Mouse (Mus musculus) layer of hippocampus, postnatal 10 days (tissue): Measurements from ENCODE around the gene Mvb12a. TPM values are rescaled to one million over a fixed set of nuclear protein-coding genes. Genes with fewer than 3 reads are reported as not detected.
A peak's percentile ranks its signal among the peaks of the same experiment; 100 is the strongest.

Source experiments
- DNase-seq, 2 experiments: peaks; one replicate each; pipeline ENCODE4 v3.0.0; 2021; ENCODE audit warnings: low spot score in 2 of 2
- long read RNA-seq: library from polyadenylated mRNA; stranded (forward); transcript quantifications from one replicate; pipeline ENCODE4 v2.0.0, GENCODE M21; 2023
- total RNA-seq, 2 experiments: library from RNA; stranded (reverse); gene quantifications; 2 replicates each; pipeline ENCODE4 v1.2.3; 2021

The Mvb12a gene
- total RNA-seq, result 10 to 100 TPM; 36.9 to 40.7 TPM
- long read RNA-seq, transcript Mvb12a-201 (9 exons, 1,062 nt), result major isoform, 27 of 36 reads
- long read RNA-seq, partial matches to known transcripts, result 3 of 36 reads
- long read RNA-seq, other reads (novel, unspliced or antisense), result 5 of 36 reads

DNA sequence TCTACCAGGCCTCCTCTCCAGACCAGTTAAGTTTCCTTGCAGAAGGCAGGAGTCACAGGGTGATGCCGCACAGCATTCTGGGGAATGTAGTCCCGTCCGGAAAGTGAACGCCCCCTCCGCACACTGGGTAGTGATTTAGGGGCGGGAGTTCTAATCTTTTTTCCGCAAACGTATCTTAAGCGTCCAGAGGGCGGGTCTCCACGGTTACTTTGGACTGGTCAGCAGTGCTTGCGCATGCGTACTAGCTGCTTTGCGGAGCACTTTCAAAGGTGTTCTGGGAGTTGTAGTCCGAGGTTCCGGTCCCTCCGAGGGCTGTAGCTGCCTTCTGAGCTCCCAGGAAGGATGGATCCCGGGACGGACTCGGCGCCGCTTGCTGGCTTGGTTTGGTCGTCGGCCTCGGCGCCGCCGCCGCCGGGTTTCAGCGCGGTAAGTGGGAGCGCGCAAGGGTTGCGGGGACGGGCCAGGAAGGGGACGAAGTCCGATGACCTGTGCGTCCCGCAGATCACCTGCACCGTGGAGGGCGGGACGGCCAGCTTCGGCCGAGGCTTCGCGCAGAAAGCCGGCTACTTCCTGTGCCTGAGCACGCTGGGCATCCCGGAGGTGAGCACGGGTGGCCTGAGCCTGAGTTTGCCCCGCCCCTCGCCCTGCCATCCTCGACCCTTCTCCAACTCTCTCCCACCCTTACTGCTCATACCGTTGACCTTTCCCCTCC is at the start of gene Mvb12a:
Gene Mvb12a (plus strand): TSS at position 291 of the 712 bp plus-strand sequence.
- peak; percentile 93 to 94 for DNase-seq

- peak; percentile 86 to 87 for DNase-seq
Measured at GRCm38 (mm10) chr8:71495039-71495438, 47.7 kb upstream of the Mvb12a start.

DNA sequence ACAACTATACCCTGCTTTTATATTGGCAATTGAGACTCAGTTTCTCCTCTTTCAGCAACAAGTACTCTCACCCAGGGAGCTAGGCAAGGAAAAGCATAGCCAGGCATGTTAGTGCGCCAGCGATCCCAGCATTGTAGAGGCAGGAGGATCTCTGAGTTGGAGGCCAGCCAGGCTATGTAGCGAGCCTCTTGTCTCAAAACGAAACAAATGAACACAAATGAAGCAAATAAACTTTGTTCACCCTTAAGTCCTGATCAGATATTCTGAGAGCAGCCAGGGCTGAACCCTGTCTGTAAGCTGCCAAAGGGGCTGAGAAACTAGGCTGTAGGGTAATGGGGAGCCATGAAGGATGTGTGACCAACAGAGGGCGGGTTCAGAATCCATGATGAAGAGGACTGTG is 46.9 kb upstream of the Mvb12a start:
- no peak for DNase-seq

GRCm38 (mm10) chr8:71496481-71496880 is 46.2 kb upstream of the Mvb12a start:
- peak; percentile 57 to 66 for DNase-seq

DNA sequence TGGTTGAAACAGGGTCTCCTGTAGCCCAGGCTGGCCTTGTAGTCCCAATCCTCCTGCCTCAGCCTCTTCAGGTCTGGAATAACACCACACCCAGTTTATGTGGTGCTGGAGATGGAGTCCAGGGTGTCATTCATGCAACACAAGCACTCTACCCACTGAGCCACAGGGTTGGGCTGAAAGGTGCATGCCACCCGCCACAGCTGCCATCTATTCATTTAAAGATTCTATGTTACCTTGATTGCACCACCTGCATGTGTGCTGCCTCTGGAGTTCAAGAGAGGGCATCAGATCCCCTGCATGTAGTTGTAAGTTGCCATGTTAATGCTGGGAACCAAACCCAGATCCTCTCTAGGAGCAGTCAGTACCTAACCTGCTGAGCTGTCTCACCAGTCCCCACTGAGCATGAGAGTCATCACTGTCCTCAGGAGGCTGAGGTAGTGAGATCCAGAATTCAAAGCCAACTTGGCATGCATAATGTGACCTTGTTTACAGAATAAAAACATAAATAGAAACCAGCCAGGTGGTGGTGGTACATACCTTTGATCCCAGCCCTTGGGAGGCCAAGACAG is 45.6 kb upstream of the Mvb12a start:
- DNase-seq, result no peak

GRCm38 (mm10) chr8:71497881-71498501 is 44.7 kb upstream of the Mvb12a start:
- no peak for DNase-seq

GRCm38 (mm10) chr8:71498816-71499690 is 43.7 kb upstream of the Mvb12a start:
- no peak for DNase-seq

- DNase-seq, result no peak
Measured at GRCm38 (mm10) chr8:71504349-71504748, 38.4 kb upstream of the Mvb12a start.

DNA sequence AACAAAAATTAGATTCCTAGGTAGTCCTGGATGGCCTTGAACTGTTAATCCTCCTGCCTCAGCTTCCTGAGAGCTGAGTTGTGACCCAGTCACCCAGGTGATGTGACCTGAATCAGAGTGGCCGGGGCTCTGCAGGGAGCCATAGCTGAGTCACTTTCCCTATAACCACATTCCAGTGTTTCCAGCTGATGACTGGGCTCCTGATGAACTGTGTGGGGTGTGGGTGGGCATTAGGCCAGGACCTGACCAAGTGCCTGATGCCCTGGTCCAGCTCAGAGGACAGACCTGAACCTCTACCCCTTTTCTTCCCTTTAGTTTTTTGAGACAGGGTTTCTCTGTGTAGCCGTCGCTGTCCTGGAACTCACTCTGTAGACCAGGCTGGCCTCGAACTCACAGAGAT is 37.4 kb upstream of the Mvb12a start:
- DNase-seq, result no peak

- no peak for DNase-seq
Measured at GRCm38 (mm10) chr8:71505979-71506378, 36.7 kb upstream of the Mvb12a start.

DNA sequence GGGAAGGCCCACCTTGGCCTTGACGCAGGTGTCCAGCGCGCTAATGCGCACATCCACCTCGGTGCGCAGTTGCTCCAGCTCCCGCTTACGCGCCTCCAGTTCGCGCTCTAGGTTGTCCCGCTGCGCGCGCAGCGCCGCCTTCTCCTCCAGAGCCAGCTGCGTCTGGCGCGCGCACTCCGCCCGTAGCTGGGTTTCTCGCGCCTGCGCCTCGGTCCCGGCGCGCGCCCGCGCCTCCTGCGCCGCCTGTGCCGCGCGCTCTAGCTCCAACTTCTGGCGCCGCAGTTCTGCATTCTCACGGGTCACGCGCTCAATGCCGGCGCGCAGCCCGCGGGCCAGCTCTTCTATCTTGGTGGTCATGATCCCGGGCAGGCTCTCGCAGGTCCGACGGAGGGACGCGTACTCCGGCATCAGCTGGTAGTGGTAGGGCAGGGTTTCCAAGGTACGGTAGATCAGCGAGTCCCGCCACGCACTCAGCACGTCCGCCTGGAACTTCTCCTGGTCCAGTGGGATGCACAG is 35.1 kb upstream of the Mvb12a start:
- peak; percentile 63 to 83 for DNase-seq

- DNase-seq, result no peak
Measured at GRCm38 (mm10) chr8:71509316-71509715, 33.4 kb upstream of the Mvb12a start.

GRCm38 (mm10) chr8:71511644-71512043 is 31.1 kb upstream of the Mvb12a start, which contains the start of gene Plvap:
Gene Plvap, minus strand, starts transcription at chr8:71511752.
- DNase-seq, result no peak

GRCm38 (mm10) chr8:71513018-71513754 is 29.5 kb upstream of the Mvb12a start:
- DNase-seq, result no peak

DNA sequence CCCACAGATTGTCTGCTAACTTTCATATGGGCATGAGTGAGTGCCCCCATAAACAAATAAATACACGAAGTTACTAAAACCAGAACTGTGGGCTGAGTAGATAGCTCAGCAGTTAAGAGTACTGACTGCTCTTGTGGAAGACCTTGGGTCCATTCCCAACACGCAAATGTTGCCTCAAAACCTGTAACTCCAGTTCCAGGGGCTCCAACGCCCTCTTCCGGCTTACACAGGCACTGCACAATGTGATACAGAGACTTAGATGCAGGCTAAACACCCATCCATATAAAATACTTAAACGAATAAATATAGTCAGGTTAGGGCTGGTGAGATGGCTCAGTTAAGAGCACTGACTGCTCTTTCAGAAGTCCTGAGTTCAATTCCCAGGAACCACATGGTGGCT is 27.7 kb upstream of the Mvb12a start:
- DNase-seq, result no peak

DNA sequence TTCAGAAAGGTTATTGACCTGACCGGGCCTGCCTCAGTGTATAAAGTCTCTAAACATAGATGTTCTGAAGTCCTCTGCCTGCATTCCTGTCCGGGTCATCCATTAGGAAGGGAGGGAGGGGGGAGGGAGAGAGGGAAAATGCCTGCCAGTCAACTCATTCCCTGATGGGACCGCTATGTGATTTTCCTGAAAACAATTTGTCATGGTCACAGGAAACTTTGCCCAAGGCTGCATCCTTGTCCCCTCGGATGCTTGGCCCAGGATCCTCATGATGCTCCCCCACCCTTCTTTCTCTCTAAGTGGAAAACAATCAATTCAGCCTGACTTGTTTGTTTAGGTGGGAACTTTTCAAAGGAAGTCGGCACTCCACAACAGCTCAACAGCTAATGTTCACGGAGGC is 25.9 kb upstream of the Mvb12a start:
- DNase-seq, result no peak

- DNase-seq, result peak; percentile 61 to 62
Measured at GRCm38 (mm10) chr8:71519037-71519825, 23.5 kb upstream of the Mvb12a start.

DNA sequence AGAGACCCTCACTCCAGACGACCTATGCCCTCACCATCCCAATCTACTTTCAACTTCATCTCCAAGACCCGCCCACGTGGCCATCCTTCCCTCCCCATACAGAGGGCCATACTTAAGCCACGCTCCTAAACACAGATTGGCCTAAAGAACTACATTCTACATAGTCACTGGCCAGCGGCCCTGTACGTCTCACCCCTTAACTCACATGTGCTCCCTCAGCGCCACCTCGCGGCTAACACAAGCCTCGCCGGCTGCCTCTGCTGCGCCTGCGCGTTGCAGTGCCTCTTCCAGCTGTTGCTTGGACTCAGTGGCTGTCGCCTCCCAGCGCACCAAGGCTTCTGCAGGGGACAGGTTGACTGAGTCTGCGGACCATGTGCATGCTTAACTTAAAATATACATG is 21.1 kb upstream of the Mvb12a start:
- DNase-seq, result peak; percentile 95 to 96

DNA sequence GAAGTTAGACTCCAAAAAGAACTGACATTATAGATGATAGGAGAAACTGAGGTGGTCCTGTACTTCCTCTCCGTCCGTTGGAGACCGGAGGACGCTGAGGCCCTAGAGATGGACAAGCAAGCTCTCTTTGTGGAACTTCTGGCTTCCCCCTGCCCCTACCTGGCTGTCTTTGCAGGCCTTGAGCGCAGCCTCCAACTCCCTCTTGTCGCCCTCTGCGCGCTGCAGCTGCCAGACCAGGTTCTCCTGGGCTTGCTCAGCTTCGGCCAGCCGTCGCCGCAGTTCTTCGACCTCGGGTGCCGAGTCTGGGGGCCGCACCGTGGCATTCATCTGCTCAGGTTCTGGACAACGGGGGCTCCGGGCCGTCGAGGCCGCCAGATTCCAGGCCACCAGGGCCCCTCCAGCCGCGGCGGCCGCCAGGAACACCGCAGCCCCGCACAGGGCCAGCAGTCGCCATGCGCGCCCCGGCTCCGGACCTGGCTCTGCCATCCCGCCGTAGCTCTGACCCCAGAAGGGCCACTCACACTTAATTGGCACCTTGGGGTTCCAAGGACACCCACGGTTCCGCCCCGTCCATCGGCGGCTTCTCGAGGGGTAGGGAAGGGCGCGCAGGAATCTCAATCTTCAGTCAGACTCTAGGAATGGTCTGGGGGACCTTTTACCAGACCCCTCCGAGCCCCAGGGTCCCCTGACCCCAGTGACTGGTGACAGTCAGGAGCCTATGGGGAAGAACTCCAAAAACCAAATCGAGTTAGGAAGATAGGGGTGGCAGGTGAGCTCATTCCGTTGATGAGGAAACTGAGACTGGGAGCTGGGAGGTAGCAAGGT is 17.3 kb upstream of the Mvb12a start, which contains the start of gene Ccdc194:
Gene Ccdc194 (minus strand): TSS at position 486 of the 825 bp plus-strand sequence.
- DNase-seq, result no peak
